Mouse (Mus musculus) gastrocnemius, postnatal 36 days (tissue): ENCODE results near the gene Nupr1. TPM values are rescaled to one million over a fixed set of nuclear protein-coding genes. Genes with fewer than 3 reads are reported as not detected.
"Not testable (repeated sequence)": the region's sequence is repeated elsewhere in the genome, so short reads cannot be mapped to it uniquely, and the experiment has no call there.

Source experiments
- DNase-seq, 2 experiments: peaks; one replicate each; pipeline ENCODE4 v3.0.0; 2022
- intact Hi-C: fragments of 180-260 bp; cut with DNase I; formaldehyde crosslinking; loops from one replicate; pipeline ENCODE4 v1.15.1; 2025
- total RNA-seq, 2 experiments: library from RNA; stranded (reverse); gene quantifications; 2 replicates each; pipeline ENCODE4 v1.2.3; 2021

Gene Nupr1
- total RNA-seq, 2 experiments from 2014 or later, result 8.5 to 11.9 TPM

GRCm38 (mm10) chr7:126645708-126646107 is 15.0 kb upstream of the Nupr1 start:
- no peak for DNase-seq
- intact Hi-C loops, result no loop called here

GRCm38 (mm10) chr7:126644914-126645313 is 14.3 kb upstream of the Nupr1 start:
- intact Hi-C loops, result no loop called here
- DNase-seq, result no peak

DNA sequence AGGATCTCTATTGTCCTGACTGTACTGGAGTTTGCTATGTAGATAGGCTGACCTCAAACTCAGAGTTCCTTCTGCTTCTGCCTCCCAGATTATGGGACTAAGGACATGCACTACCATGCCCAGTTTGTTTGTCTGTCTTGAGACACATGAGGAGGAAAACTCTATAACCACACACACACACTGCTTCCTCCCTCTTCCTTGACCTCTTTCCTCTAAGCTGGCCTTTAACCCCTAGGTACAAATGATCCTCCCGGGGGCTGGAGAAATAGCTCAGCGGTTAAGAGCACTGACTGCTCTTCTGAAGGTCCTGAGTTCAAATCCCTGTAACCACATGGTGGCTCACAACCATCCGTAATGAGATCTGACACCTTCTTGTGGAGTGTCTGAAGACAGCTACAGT is 13.7 kb upstream of the Nupr1 start:
- intact Hi-C loops, result no loop called here

GRCm38 (mm10) chr7:126643244-126643617 is 12.6 kb upstream of the Nupr1 start:
- intact Hi-C loops, DNase-seq: not testable (repeated sequence)

More for the DNA sequence above, 13.7 kb upstream of the Nupr1 start:
- DNase-seq, result no peak

GRCm38 (mm10) chr7:126642545-126643243 is 12.0 kb upstream of the Nupr1 start:
- no peak for DNase-seq
- intact Hi-C loops, result no loop called here

- no peak for DNase-seq
- intact Hi-C loops, result loop anchor here (2.0 kb wide), 1 partner anchor 50 kb away; no protein-coding TSS in a partner anchor
These were observed 6.3 kb upstream of the Nupr1 start for GRCm38 (mm10) chr7:126636733-126637520.

- no peak for DNase-seq
- intact Hi-C loops, result no loop called here
These were observed 4.7 kb upstream of the Nupr1 start for GRCm38 (mm10) chr7:126635375-126635774.

DNA sequence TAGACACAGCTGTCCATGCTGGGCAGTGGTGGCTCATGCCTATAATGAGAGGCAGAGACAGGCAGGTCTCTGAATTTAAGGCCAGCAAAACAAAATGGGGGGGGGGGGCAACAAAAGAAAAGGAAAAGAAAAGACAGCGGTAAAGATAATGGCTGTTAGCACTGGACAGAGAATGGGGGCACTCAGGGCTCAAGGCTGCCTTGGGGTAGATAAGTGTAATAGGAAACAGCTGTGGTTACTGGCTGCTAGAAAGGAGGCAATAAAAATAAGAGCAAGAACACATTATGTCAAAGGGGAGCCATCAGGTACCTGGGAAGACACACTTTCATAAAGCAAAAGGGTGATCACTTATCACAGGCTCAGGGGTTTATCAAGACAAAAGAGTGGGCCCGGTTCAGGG is 1.8 kb upstream of the Nupr1 start:
- intact Hi-C loops, result no loop called here
- no peak for DNase-seq

GRCm38 (mm10) chr7:126629915-126630314 is 746 bp downstream of the Nupr1 start:
- intact Hi-C loops, result no loop called here

GRCm38 (mm10) chr7:126628111-126628510 is 2.5 kb downstream of the Nupr1 start:
- intact Hi-C loops, result no loop called here
- no peak for DNase-seq

More at GRCm38 (mm10) chr7:126629915-126630314, 746 bp downstream of the Nupr1 start:
- DNase-seq, result no peak

- DNase-seq, result no peak
- intact Hi-C loops, result no loop called here
These were observed 4.7 kb downstream of the Nupr1 start for GRCm38 (mm10) chr7:126625807-126626600.

- peak; percentile 69 to 88 for DNase-seq
- intact Hi-C loops, result no loop called here
These were observed 5.3 kb downstream of the Nupr1 start for GRCm38 (mm10) chr7:126625369-126625768.

GRCm38 (mm10) chr7:126624774-126625173 is 5.9 kb downstream of the Nupr1 start:
- intact Hi-C loops, result no loop called here
- no peak for DNase-seq

- intact Hi-C loops, result no loop called here
These were observed 7.3 kb downstream of the Nupr1 start for GRCm38 (mm10) chr7:126623381-126623780.

DNA sequence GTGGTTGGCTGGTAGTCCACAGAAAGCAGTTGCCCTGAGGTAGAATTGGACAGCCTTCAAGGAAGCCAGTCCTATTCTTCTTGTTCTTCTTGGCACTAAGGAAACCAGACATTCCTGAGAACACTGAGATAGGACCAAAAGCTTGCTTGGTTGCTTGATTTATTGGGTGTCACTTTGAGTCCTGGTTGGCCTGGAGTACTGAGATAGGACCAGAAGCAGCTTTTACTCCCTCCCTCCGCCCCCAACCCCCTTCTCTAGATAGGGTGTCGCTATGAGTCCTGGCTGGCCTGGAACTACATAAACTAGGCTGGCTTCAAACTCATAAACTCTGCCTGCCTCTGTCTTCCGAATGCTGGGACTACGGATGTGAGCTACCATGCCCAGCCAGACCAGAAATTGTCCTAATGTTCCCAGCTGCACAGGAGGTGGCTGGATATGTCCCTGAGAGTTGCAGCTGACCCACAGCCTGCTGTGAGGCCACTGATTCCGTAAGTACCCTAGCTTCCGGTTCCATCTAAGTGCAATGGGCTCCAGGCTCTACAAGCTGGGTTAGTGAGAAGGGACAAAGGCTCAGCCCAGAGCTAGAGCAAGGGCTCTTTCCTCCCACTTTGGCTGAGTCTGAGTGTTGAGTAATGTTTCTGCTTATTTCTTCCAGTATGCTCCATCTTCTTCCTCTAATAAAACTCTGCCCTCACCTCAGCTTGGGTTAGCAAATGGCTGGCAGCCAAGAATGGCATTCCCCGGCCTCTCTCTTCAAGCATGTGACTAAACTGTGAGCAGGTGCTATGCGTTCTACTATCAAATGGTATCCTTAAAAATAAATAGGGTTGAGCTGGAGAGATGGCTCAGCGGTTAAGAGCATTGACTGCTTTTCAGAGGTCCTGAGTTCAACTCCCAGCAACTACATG is 9.0 kb downstream of the Nupr1 start:
- intact Hi-C loops, result no loop called here
- DNase-seq, result no peak

More at GRCm38 (mm10) chr7:126623381-126623780, 7.3 kb downstream of the Nupr1 start:
- DNase-seq, result no peak

DNA sequence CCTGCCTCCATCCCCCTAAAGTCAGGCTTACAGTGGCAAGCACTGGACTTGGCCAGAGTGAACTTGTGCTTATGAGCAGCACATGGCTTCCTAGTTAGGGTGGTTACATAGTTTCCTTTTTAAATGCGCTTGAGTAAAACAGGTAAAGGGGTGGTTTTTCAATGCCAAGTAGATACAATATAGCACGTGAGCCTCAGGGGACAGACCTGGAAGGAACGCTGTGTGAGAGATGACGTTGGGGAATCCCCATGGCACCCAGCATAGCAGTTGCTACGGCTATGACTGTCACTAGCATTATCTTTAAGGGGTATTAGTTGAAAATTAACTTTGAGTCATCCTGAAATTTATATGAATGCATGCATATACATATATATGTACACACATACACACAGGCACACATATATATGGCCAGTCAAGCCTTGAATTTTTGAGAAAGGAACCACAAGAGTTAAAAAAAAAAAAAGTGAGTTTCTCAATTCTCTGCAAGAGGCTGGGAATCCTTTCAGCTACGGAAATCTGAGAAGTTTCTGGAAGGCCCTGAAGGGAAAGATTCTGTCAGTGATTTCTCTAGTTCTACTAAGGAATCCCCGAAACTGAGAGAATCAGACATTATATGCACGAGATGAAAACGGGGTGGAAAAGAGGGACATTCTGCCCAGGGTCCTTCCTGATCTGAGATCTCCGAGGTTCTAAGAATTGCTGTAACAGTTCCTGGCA is 10.9 kb downstream of the Nupr1 start:
- no peak for DNase-seq
- intact Hi-C loops, result no loop called here

DNA sequence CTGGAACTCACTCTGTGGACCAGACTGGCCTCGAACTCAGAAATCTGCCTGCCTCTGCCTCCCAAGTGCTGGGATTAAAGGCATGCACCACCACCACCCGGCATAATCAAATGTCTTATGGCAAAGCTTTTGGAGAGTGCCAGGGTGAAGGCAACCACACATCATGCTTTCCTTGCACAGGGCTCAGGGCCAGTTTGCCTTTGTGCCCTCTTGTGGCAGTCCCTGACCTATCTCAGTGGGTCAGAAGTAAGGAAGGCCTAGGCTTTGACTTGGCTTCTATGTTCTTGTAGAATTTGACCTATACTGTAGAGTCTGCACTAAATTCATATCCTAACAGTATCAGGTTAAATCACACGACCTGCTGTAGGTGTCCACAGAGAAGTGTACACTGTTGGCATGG is 14.0 kb downstream of the Nupr1 start:
- DNase-seq, result no peak
- intact Hi-C loops, result no loop called here

- intact Hi-C loops, result no loop called here
These were observed 17.9 kb downstream of the Nupr1 start for GRCm38 (mm10) chr7:126612736-126613135.

GRCm38 (mm10) chr7:126607796-126608195 is 22.9 kb downstream of the Nupr1 start:
- DNase-seq, result no peak
- intact Hi-C loops, result no loop called here

More at GRCm38 (mm10) chr7:126612736-126613135, 17.9 kb downstream of the Nupr1 start:
- DNase-seq, result no peak
